Mouse (Mus musculus) limb, embryonic 11.5 days (tissue): Measurements from ENCODE around the gene Aurka. TPM values are rescaled to one million over a fixed set of nuclear protein-coding genes. Genes with fewer than 3 reads are reported as not detected.
A peak's percentile ranks its signal among the peaks of the same experiment; 100 is the strongest.

ENCODE experiments used
- ATAC-seq: fragments of 200-750 bp; cut with Nextera tagmentation; 2 replicates; pipeline ENCODE4 v1.8.0; 2017; ENCODE audit warnings: low read depth; ENCODE audit not compliant: insufficient number of reproducible peaks, low FRiP score, low TSS enrichment
- DNase-seq: peaks from one replicate; pipeline ENCODE4 v3.0.0-alpha.2; 2015; ENCODE audit warnings: low spot score
- H3K27ac ChIP-seq: fragments of 300-500 bp; sonication (generic); replicated peaks from 2 replicates; pipeline ENCODE4 v1.5.1; 2014; ENCODE audit warnings: low read depth, mild to moderate bottlenecking, low read length
- H3K27me3 ChIP-seq: fragments of 300-500 bp; sonication (generic); 2 replicates; pipeline ENCODE4 v1.6.1; 2014; ENCODE audit warnings: mild to moderate bottlenecking, low read length, mixed read lengths; ENCODE audit not compliant: control insufficient read depth, insufficient read depth
- H3K36me3 ChIP-seq: fragments of 300-500 bp; sonication (generic); 2 replicates; pipeline ENCODE4 v1.6.1; 2014; ENCODE audit warnings: mild to moderate bottlenecking, low read length, moderate library complexity, mixed read lengths; ENCODE audit not compliant: control insufficient read depth, insufficient read depth
- H3K4me1 ChIP-seq: fragments of 300-500 bp; sonication (generic); 2 replicates; pipeline ENCODE4 v1.6.1; 2014; ENCODE audit warnings: low read length, mixed read lengths; ENCODE audit not compliant: control insufficient read depth, insufficient read depth
- H3K4me2 ChIP-seq: fragments of 300-500 bp; sonication (generic); 2 replicates; pipeline ENCODE4 v1.6.1; 2014; ENCODE audit warnings: low read depth, mild to moderate bottlenecking, moderate library complexity; ENCODE audit not compliant: severe bottlenecking
- H3K4me3 ChIP-seq: fragments of 300-500 bp; sonication (generic); 2 replicates; pipeline ENCODE4 v1.5.1; 2014; ENCODE audit warnings: low read depth, low read length
- H3K9ac ChIP-seq: fragments of 300-500 bp; sonication (generic); 2 replicates; pipeline ENCODE4 v1.6.1; 2014; ENCODE audit warnings: mild to moderate bottlenecking, low read length
- H3K9me3 ChIP-seq: fragments of 300-500 bp; sonication (generic); 2 replicates; pipeline ENCODE4 v1.6.1; 2016; ENCODE audit warnings: low read length; ENCODE audit not compliant: control insufficient read depth
- WGBS: fragments of 180-500 bp; shearing (Covaris S2); extraction: QIAGEN DNeasy Blood & Tissue Kit; methylation state at CpG from one replicate; pipeline ENCODE4 v1.1.7; 2014; 5-methylcytosine and 5-hydroxymethylcytosine counted together
- polyA plus RNA-seq: library from polyadenylated mRNA; unstranded; fragments of >200 nt; fragmentation: Nextera tagmentation; extraction: Ambion mirVana; gene quantifications from 2 replicates; pipeline ENCODE4 v1.2.1, GENCODE M21; 2014

The Aurka gene
- polyA plus RNA-seq, 1 experiment from 2014 or later, result 224 TPM

GRCm38 (mm10) chr2:172348297-172348950 is 21.9 kb downstream of the Aurka start:
- 32% methylated on average over 3 of the region's 3 CpGs for WGBS
- no peak overlapping the region for H3K27ac ChIP-seq

GRCm38 (mm10) chr2:172346933-172347611 is 23.3 kb downstream of the Aurka start:
- H3K4me3 ChIP-seq, result no peak overlapping the region
- H3K27ac ChIP-seq, result no peak overlapping the region

More at GRCm38 (mm10) chr2:172348297-172348950, 21.9 kb downstream of the Aurka start:
- H3K36me3 ChIP-seq, result no peaks in the 10 kb centered on the region
- H3K9me3 ChIP-seq, result no peaks in the 10 kb centered on the region
- DNase-seq, result no peak
- H3K4me1 ChIP-seq, result peaks cover 7% of the 10 kb centered on the region
- H3K4me2 ChIP-seq, result no peak overlapping the region
- H3K27me3 ChIP-seq, result no peaks in the 10 kb centered on the region
- no peak overlapping the region for H3K9ac ChIP-seq
- no peak overlapping the region for H3K4me3 ChIP-seq
- no peak for ATAC-seq

GRCm38 (mm10) chr2:172346034-172346929 is 24.1 kb downstream of the Aurka start:
- H3K27ac ChIP-seq, result no peak overlapping the region

More at GRCm38 (mm10) chr2:172346933-172347611, 23.3 kb downstream of the Aurka start:
- 58% methylated on average over 8 of the region's 8 CpGs for WGBS
- ATAC-seq (no peak), DNase-seq (no peak)
- H3K4me1 ChIP-seq, result peaks cover 7% of the 10 kb centered on the region
- H3K9me3 ChIP-seq, result no peaks in the 10 kb centered on the region
- H3K9ac ChIP-seq, result no peak overlapping the region
- no peaks in the 10 kb centered on the region for H3K27me3 ChIP-seq
- no peak overlapping the region for H3K4me2 ChIP-seq
- H3K36me3 ChIP-seq, result no peaks in the 10 kb centered on the region

GRCm38 (mm10) chr2:172345258-172345738 is 25.0 kb downstream of the Aurka start, which contains the start of gene Fam210b:
TSS of gene Fam210b (plus strand) at chr2:172345565.
- no peaks in the 10 kb centered on the region for H3K36me3 ChIP-seq
- peak; percentile 96 for ATAC-seq
- WGBS, result 0% methylated on average over 33 of the region's 35 CpGs

More at GRCm38 (mm10) chr2:172346034-172346929, 24.1 kb downstream of the Aurka start:
- peak; percentile 52 for DNase-seq
- no peaks in the 10 kb centered on the region for H3K27me3 ChIP-seq
- peaks cover 7% of the 10 kb centered on the region for H3K4me1 ChIP-seq
- H3K36me3 ChIP-seq, result no peaks in the 10 kb centered on the region
- ATAC-seq, result 0 out of 2 replicates have a peak, but pooled peaks have one; percentile 1
- 13% methylated on average over 31 of the region's 31 CpGs for WGBS
- H3K9me3 ChIP-seq, result no peaks in the 10 kb centered on the region
- peak overlapping the region; percentile 98 for H3K4me2 ChIP-seq
- H3K9ac ChIP-seq, result peak overlapping the region; percentile 59
- peak overlapping the region; percentile 67 for H3K4me3 ChIP-seq

GRCm38 (mm10) chr2:172344669-172345068 is 25.7 kb downstream of the Aurka start:
- no peaks in the 10 kb centered on the region for H3K36me3 ChIP-seq
- H3K27me3 ChIP-seq, result no peaks in the 10 kb centered on the region
- H3K27ac ChIP-seq, result no peak overlapping the region
- 0 out of 2 replicates have a peak, but pooled peaks have one; percentile 2 for ATAC-seq
- no peak overlapping the region for H3K9ac ChIP-seq
- H3K4me1 ChIP-seq, result peaks cover 7% of the 10 kb centered on the region
- no peaks in the 10 kb centered on the region for H3K9me3 ChIP-seq
- WGBS, result 44% methylated on average over 5 of the region's 5 CpGs
- no peak for DNase-seq
- H3K4me3 ChIP-seq, result no peak overlapping the region
- peak overlapping the region; percentile 98 for H3K4me2 ChIP-seq

More at GRCm38 (mm10) chr2:172345258-172345738, 25.0 kb downstream of the Aurka start, which contains the start of gene Fam210b:
- H3K27ac ChIP-seq, result no peak within 1 kb of the TSS
- no peaks in the 10 kb centered on the region for H3K27me3 ChIP-seq
- peak within 1 kb of the TSS; percentile 59 for H3K9ac ChIP-seq
- DNase-seq, result peak; percentile 95
- peak within 1 kb of the TSS; percentile 67 for H3K4me3 ChIP-seq
- H3K4me2 ChIP-seq, result peak within 1 kb of the TSS; percentile 98
- no peaks in the 10 kb centered on the region for H3K9me3 ChIP-seq
- H3K4me1 ChIP-seq, result peaks cover 7% of the 10 kb centered on the region

GRCm38 (mm10) chr2:172343751-172344150 is 26.6 kb downstream of the Aurka start:
- no peak overlapping the region for H3K4me3 ChIP-seq
- peaks cover 7% of the 10 kb centered on the region for H3K4me1 ChIP-seq
- no peaks in the 10 kb centered on the region for H3K9me3 ChIP-seq
- H3K27ac ChIP-seq, result no peak overlapping the region
- ATAC-seq (no peak), DNase-seq (no peak)
- H3K27me3 ChIP-seq, result no peaks in the 10 kb centered on the region
- no peaks in the 10 kb centered on the region for H3K36me3 ChIP-seq
- H3K9ac ChIP-seq, result no peak overlapping the region
- 92% methylated on average over 7 of the region's 7 CpGs for WGBS
- no peak overlapping the region for H3K4me2 ChIP-seq

- Histone ChIP-seq H3K27ac (no peak overlapping the region), H3K4me3 (no peak overlapping the region), H3K4me2 (no peak overlapping the region), H3K9me3 (no peaks in the 10 kb centered on the region), H3K9ac (no peak overlapping the region), H3K4me1 (peaks cover 7% of the 10 kb centered on the region), H3K36me3 (no peaks in the 10 kb centered on the region), H3K27me3 (no peaks in the 10 kb centered on the region)
- DNase-seq (no peak), ATAC-seq (no peak)
- 55% methylated on average over 5 of the region's 5 CpGs for WGBS
These were observed 28.7 kb downstream of the Aurka start for GRCm38 (mm10) chr2:172341606-172342005.

GRCm38 (mm10) chr2:172340936-172341335 is 29.4 kb downstream of the Aurka start:
- Histone ChIP-seq H3K4me3 (no peak overlapping the region), H3K9me3 (no peaks in the 10 kb centered on the region)
- 68% methylated on average over 3 of the region's 3 CpGs for WGBS

More at GRCm38 (mm10) chr2:172340936-172341335, 29.4 kb downstream of the Aurka start:
- H3K27ac ChIP-seq, result no peak overlapping the region
- DNase-seq (no peak), ATAC-seq (no peak)
- H3K9ac ChIP-seq, result no peak overlapping the region
- H3K4me1 ChIP-seq, result peaks cover 2% of the 10 kb centered on the region
- no peak overlapping the region for H3K4me2 ChIP-seq
- H3K27me3 ChIP-seq, result no peaks in the 10 kb centered on the region
- H3K36me3 ChIP-seq, result no peaks in the 10 kb centered on the region
